ENCODE assay signal across 10 mouse cellular contexts in the genomic region with DNA sequence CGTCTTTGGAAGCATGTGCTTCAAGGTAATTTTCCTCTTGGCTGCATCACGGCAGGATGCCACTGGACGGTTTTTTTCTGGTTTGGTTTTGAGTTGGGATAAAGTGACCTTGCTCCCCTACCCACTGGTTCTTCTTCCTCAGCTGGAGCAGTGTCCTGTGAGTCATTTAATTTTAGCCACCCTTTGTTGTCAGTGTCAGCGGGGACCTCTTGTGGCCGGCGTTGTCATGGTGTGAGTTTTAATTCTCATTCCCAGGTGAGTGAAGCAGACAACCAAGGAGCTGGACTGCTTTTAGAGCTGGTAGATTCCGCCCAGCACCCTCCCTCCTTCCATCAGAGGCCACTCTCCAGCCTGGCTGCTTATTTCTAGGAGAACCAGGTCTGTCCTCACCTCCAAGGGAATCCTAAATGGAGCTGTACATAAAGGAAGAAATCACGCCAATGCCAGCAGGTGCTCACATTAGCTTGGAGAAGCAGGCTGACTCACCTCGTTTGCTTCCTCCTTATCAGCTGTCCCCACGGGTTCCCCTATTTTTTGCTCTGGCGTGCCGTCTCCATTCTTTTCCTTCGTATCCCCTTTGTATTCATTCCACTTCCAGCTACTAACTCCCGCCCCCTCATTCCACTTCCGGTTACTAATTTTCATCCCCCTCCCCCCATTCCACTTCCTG.
DNase-seq lines count a peak whose midpoint lies in the region; TF ChIP-seq lines count a peak whose summit lies in the region.
"Had no signal": no experiment of that assay in that cellular context is flagged by ENCODE, and none has a peak within 500 bp of the region (broad histone marks: within the 10 kb centered on the region; RNA-seq: fewer than 3 reads in every experiment).

No protein-coding gene starts in this region.

- intact Hi-C loops in heart, postnatal 10 days (cut with DNase I) = loop anchor here (2.0 to 5.0 kb wide), 2 partner anchors 138 to 189 kb away; no protein-coding TSS in a partner anchor

- no peak for TF ChIP-seq POLR2A in olfactory bulb, adult 2 months (IDR thresholded peaks at IDR 0.05; ENCODE audit: insufficient read depth, low read depth, low read length)

- H3K4me3 ChIP-seq in olfactory bulb, adult 2 months (ENCODE audit: insufficient read depth, low read depth, low read length) = no peak overlapping the region

- TF ChIP-seq CTCF in olfactory bulb, adult 2 months (IDR thresholded peaks at IDR 0.05; ENCODE audit: insufficient read depth, low read depth, low read length) = 0 out of 2 replicates have a peak, but pooled peaks have one; percentile 17

- peaks cover 19% of the 10 kb centered on the region for H3K4me1 ChIP-seq in olfactory bulb, adult 2 months (ENCODE audit: control insufficient read depth, insufficient read depth, low read length)

- H3K27ac ChIP-seq in olfactory bulb, adult 2 months (ENCODE audit: insufficient read depth, low read depth, low read length) = peak overlapping the region; percentile 62; the same call in 1 of the 2 replicates
- H3K27ac ChIP-seq: macrophage had no signal

- 49% methylated on average over 15 of the region's 15 CpGs for WGBS in olfactory bulb, adult 2 months

- DNase-seq in heart, adult 11 months = peak; percentile 86
- no peak for DNase-seq in heart, postnatal 10 days
- peak; percentile 18 for DNase-seq in lung, postnatal 14 days
- DNase-seq in lung, postnatal 25 days (ENCODE audit: low spot score) = no peak
- DNase-seq in cerebellum, adult 11 months = peak; percentile 28
- DNase-seq in thymus, adult 18-20 months = no peak
- no peak for DNase-seq in frontal cortex, postnatal 14 days (ENCODE audit: low spot score in 2 of 2)
- DNase-seq: gastrocnemius, postnatal 10 days had no signal

Comparison
In these comparisons a context has a peak if more than half of its experiments do, and no peak if none do; other contexts are left out.
1. DNase-seq: peak in heart, adult 11 months (single experiment), lung, postnatal 14 days (single experiment) and cerebellum, adult 11 months (single experiment); none in heart, postnatal 10 days (0 of 2), lung, postnatal 25 days (single experiment), thymus, adult 18-20 months (0 of 2) and frontal cortex, postnatal 14 days (0 of 2).